Mouse (Mus musculus) heart, adult 8-10 months (tissue): ENCODE results near the gene Tmem198. TPM values are rescaled to one million over a fixed set of nuclear protein-coding genes. Genes with fewer than 3 reads are reported as not detected.
A peak's percentile ranks its signal among the peaks of the same experiment; 100 is the strongest.

Experiments
- DNase-seq: peaks from one replicate; pipeline ENCODE4 v3.0.0; 2022; ENCODE audit warnings: low spot score
- total RNA-seq, 4 experiments: library from RNA; stranded (reverse); gene quantifications; 2 replicates each; pipeline ENCODE4 v1.2.4; 2022

Tmem198 gene
- total RNA-seq, result under 1 TPM; 0.31 to 0.75 (median 0.42) TPM

GRCm38 (mm10) chr1:75478916-75479634, at the start of gene Tmem198, which contains the start of gene Chpf:
Gene Tmem198, plus strand, starts transcription at chr1:75479532.
Gene Chpf, minus strand, starts transcription at chr1:75479307.
- peak; percentile 92 for DNase-seq

DNA sequence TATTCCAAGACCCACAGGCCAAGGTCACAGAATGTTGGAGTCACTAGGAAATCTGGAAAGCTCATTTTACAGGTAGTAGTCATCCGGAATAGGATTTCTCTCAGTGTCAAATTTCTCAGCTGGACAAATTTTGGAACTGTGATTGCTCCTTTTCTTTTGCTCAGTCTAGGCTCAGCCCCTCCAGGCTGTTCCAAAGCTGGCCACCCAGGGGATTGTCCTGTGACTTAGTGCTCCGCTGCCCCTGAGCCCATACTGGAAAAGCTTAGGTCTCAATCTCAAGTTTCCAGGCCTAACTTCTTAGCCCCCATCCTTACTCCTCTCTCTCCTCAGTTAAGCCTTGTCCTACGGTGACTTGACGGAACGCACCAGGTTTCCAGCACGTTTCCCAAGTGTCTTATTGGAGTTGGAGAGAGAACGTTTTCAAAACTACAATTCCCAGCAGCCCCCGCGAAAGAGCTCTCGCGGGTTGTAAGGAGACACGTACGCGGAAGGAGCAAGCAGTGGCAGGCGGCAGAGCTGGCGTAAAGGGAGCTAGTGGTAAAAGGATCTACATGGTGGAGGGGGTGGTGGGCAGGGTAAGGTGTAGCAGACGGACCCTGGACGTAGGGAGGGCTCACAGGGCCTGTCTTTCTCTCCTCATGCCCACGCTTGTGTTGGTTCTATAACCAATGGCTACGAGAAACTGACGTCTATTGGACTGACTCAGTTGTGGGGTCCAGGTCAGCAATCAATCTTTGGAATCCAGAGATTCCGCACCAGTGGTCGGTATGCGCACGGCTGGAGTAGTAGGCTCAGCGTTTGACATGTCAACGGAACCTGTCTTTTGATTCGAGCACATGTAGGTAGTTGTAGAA, 43.6 kb upstream of the Tmem198 start, which contains the start of gene Gmppa:
Gene Gmppa (plus strand): TSS at position 456 of the 854 bp plus-strand sequence.
- DNase-seq, result peak; percentile 82

GRCm38 (mm10) chr1:75438782-75439181, 40.5 kb upstream of the Tmem198 start:
- DNase-seq, result no peak

- DNase-seq, result no peak
Measured at GRCm38 (mm10) chr1:75440661-75441060, 38.7 kb upstream of the Tmem198 start.

- no peak for DNase-seq
Measured at GRCm38 (mm10) chr1:75441471-75441996, 37.8 kb upstream of the Tmem198 start.

GRCm38 (mm10) chr1:75442171-75442570, 37.2 kb upstream of the Tmem198 start:
- DNase-seq, result no peak

DNA sequence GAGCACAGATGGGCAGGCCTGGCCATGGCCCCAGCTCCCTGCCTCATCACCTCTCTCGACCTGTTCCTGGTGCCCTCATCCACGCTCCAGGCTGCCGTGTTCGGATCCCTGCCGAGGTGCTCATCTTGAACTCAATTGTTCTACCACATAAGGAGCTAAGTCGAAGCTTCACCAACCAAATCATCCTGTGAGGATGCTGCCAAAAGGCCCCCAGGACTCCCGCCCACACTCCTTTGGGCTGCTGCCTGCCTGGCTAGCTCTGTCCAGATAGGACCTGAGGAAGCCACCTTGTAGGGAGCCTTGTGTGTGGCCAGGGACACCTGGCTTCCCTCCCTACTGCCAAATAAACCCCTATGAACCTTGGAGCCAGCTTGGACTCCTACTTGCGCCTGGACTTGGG, 36.5 kb upstream of the Tmem198 start:
- no peak for DNase-seq

DNA sequence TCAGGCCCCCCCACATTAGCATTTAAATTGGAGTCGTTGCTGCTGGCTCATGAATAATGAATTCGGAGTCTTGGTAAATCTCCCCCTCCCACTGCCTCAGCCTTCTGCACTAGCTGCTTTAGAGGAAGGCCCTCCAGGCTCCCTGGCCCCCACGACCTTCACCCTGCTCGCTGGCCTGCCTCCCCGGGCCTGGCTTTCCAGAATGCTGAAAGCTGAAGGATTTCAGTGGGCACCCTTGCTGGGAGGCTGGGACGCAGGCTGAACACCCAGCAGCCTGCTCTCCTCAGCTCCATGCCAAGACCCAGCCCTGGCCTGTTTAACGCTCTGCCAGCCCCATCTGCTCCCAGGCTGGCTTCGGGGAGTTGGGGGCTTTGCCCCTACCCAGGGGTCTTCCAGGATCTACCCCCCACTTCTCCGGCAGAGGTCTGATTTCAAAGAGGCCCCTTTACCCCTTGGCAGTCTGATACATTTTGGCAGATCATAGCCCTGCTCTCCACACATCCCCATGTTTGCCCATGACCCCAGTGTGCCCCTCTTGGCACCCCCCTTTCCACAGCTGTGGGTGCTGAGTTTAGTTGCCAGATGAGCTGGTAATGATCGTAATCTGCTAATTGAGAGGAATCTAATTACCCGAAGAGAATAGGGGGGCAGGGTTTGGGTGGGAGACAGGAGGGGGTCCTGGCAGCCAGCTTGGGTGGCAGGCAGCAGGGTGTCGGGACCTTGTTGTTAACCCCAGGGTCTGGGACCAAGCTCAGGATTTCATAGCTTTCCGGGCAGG, 35.9 kb upstream of the Tmem198 start:
- DNase-seq, result no peak

GRCm38 (mm10) chr1:75444208-75444607, 35.1 kb upstream of the Tmem198 start:
- no peak for DNase-seq

GRCm38 (mm10) chr1:75445141-75445701, 34.1 kb upstream of the Tmem198 start:
- no peak for DNase-seq

- peak; percentile 64 for DNase-seq
Measured at GRCm38 (mm10) chr1:75445751-75446611, 33.4 kb upstream of the Tmem198 start.

DNA sequence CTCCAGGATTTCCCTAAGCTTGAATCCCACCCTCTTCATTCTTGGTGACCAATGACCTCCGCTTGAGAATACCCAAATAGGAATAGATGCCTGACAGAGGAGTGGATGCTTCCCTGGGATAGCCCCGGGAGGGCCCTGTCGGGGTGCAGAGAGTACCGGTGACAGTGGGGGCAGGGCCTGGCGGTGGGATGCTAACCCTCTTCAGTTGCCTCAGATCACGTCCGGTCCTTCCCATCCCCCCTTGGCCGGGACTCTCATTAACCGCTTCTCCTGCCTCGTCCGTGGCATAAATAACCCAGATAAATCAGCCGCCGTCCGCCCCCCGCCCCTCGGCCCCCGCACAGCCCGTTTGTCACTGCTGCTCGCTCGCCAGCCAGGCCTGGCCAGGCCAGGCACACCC, 32.7 kb upstream of the Tmem198 start:
- DNase-seq, result no peak

DNA sequence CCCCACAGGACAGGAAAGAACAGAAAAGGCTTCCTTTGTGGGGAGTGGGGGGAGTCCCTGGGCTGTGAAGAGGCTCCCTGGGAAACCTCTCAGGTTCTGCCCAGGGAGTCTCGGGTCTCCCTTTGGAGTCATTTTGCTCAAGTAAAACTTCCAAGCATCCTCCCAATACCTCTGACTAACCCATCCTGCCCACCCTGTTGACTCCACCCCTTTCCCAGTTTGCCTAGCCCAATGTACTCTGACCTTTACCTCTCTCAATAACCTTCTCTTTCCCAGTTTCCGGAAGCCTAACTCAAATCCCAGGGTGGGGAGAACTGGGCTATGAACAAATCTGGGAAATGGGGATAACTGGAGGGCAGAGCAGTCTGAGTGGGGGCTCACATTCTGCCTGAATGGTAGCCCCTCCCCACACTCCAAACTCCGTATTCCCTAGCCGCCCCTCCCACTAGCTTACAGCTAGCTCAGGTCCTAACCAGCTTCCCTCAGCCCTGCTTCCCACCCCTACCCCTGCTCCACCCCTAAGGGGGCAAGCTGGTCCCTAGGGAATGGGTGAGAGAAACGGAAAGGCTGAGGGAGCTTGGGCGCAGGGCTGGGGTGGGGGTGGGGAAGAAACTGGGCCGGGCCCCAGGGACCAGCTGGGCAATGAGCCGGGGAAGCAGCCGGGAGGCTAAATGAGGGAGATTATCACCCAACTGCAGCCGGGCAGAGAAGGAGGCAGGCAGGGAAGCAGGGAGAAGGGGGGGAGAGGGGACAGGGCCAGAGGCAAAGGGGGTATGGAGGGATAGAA, 31.9 kb upstream of the Tmem198 start:
- DNase-seq, result no peak

DNA sequence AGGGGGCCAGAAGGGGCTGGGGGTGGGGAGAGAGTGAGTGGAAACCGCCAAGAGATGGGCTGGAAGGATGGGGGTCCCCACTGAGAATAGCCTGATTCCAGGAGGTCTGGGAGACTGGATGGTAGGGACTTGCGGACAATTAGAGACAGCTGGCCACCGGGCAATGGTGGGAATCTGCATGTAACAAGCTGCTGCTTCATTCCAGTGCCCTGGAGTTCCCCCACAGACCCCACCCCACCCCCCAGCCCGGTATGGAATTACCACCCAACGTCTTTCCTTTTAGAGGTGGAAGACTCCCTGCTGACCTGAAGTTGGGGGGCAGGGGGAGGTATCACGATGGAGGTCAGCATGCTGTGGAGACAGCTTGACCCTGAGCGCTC, 31.3 kb upstream of the Tmem198 start:
- no peak for DNase-seq

- DNase-seq, result no peak
Measured at GRCm38 (mm10) chr1:75448937-75449336, 30.4 kb upstream of the Tmem198 start.

- DNase-seq, result no peak
Measured at GRCm38 (mm10) chr1:75449377-75450135, 29.8 kb upstream of the Tmem198 start.

DNA sequence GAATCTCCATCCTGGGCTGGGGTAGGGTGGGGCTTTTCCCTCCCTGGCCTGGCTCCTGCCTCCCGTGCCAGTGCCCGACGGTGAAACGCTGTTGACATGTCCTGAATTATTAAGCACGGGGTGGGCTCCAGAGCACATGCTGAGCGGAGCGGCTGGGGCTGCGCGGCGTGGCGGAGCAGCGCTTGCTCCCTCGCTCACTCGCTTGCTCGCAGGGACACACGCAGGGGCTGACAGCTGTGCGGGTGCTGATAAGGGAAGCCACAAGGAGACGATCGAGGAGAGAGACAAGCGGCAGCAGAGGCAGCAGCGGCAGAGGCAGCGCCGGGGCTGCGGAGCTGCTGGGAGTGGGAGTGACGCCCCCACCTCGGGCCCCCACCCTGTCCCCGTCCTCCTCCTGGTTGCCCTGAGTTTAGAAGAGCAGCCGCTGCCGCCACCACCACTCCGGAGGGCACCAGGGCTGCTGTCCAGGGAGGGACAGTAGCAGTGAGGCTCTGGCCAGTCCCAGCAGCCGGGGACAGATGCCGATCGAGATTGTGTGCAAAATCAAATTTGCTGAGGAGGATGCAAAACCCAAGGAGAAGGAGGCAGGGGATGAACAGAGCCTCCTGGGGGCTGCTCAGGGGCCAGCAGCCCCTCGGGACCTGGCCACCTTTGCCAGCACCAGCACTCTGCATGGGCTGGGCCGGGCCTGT, 28.9 kb upstream of the Tmem198 start, which contains the start of gene Asic4:
Gene Asic4 (plus strand): TSS at position 123 of the 692 bp plus-strand sequence.
- no peak for DNase-seq

DNA sequence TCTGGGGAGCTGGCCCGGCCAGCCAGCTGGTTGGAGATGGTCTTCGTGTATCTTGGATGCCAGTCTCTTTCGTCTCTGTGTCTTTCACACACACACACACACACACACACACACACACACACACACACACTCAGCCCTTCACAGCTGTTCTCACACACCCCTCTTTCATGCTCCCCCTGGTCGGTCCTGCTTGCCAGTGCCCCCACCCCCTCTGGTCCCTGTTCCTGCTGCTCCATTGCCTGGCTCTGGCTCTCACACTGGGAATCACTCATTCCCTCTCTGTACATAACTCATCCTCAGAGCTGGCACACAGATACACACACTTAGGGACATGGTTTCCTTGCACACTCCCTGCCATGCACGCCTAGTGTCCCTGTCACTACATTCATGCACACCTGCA, 27.4 kb upstream of the Tmem198 start:
- DNase-seq, result no peak
